In the genomic region with DNA sequence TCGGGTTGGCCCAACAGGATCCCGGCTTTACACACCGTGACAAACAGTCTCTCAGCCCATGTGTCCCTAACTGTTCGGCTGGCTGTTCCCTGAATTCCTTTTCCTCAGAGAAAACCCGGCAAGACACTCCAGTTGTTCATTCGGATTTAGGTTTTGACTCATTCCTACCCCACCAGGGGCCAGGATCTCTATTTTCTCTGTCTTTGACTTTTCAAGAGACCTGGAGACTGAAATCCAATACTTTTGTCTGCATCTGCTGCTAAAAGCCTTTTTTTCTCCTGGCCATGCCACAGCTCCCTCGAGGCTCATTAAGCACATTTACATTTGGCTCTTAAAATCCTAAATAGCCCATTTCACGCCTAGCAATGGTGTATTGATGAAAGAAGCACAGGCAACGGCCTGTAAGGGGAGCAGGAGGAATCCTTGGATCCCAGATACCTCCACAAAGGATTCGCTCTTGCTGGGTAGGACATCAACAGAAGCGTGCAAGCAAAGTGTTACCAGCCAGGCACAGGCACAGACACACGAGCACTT, we compare ENCODE assay signal across 11 mouse cellular contexts.
DNase-seq lines count a peak whose midpoint lies in the region; ATAC-seq lines count a peak whose summit lies in the region.
"Had no signal": no experiment of that assay in that cellular context is flagged by ENCODE, and none has a peak within 500 bp of the region (broad histone marks: within the 10 kb centered on the region; RNA-seq: fewer than 3 reads in every experiment).

No protein-coding gene starts in this region.

- DNase-seq in urinary bladder, postnatal 10 days (ENCODE audit: low spot score) = no peak
- no peak for DNase-seq in liver
- DNase-seq: adrenal gland, postnatal 14 days; right cerebral cortex, postnatal 4 days; thymus, postnatal 25 days had no signal

- H3K4me1 ChIP-seq in brown adipose tissue, adult 24 weeks (ENCODE audit: control insufficient read depth, insufficient read depth, insufficient read length, low read length) = peaks cover 4% of the 10 kb centered on the region; the same call in 1 of the 2 replicates
- H3K4me1 ChIP-seq in embryonic facial prominence, embryonic 12.5 days = peaks cover 9% of the 10 kb centered on the region
- H3K4me1 ChIP-seq in hindbrain, embryonic 13.5 days (replicated peaks) = peaks cover 13% of the 10 kb centered on the region
- H3K4me1 ChIP-seq in midbrain, embryonic 15.5 days = peaks cover 13% of the 10 kb centered on the region

- 12% methylated on average over 12 of the region's 12 CpGs for WGBS in embryonic facial prominence, embryonic 12.5 days
- WGBS in hindbrain, embryonic 13.5 days = 6% methylated on average over 12 of the region's 12 CpGs
- 9% methylated on average over 12 of the region's 12 CpGs for WGBS in midbrain, embryonic 15.5 days

- no peak overlapping the region for H3K9ac ChIP-seq in embryonic facial prominence, embryonic 12.5 days
- no peak overlapping the region for H3K9ac ChIP-seq in hindbrain, embryonic 13.5 days
- H3K9ac ChIP-seq in midbrain, embryonic 15.5 days = no peak overlapping the region

- H3K36me3 ChIP-seq in embryonic facial prominence, embryonic 12.5 days = no peaks in the 10 kb centered on the region
- H3K36me3 ChIP-seq in hindbrain, embryonic 13.5 days = no peaks in the 10 kb centered on the region
- no peaks in the 10 kb centered on the region for H3K36me3 ChIP-seq in midbrain, embryonic 15.5 days (replicated peaks)

- no peak overlapping the region for H3K4me2 ChIP-seq in embryonic facial prominence, embryonic 12.5 days (replicated peaks)
- 0 out of 2 replicates have a peak overlapping the region, but pooled peaks have one; percentile 7 for H3K4me2 ChIP-seq in hindbrain, embryonic 13.5 days
- H3K4me2 ChIP-seq in midbrain, embryonic 15.5 days = no peak overlapping the region
- H3K4me2 ChIP-seq: heart, embryonic 11.5 days had no signal

- H3K9me3 ChIP-seq in embryonic facial prominence, embryonic 12.5 days = no peaks in the 10 kb centered on the region
- H3K9me3 ChIP-seq in hindbrain, embryonic 13.5 days = no peaks in the 10 kb centered on the region
- H3K9me3 ChIP-seq in midbrain, embryonic 15.5 days = no peaks in the 10 kb centered on the region

- peak; percentile 60; the same call in 1 of the 2 replicates for ATAC-seq in embryonic facial prominence, embryonic 12.5 days (ENCODE audit: insufficient number of reproducible peaks, insufficient read depth, low FRiP score, low TSS enrichment)
- peak; percentile 90 for ATAC-seq in hindbrain, embryonic 13.5 days (ENCODE audit: low FRiP score)
- peak; percentile 82 for ATAC-seq in midbrain, embryonic 15.5 days (replicated peaks)
- no peak for ATAC-seq in activated CD4-positive, CD25-positive, alpha-beta regulatory T cell, adult 4 months

- H3K27ac ChIP-seq in brown adipose tissue, adult 24 weeks (replicated peaks; ENCODE audit: low read depth, low read length) = peak overlapping the region; percentile 24; the same call in 1 of the 2 replicates
- peak overlapping the region; percentile 67 for H3K27ac ChIP-seq in embryonic facial prominence, embryonic 12.5 days
- H3K27ac ChIP-seq in hindbrain, embryonic 13.5 days = peak overlapping the region; percentile 73
- no peak overlapping the region for H3K27ac ChIP-seq in midbrain, embryonic 15.5 days

- no peaks in the 10 kb centered on the region for H3K27me3 ChIP-seq in embryonic facial prominence, embryonic 12.5 days
- no peaks in the 10 kb centered on the region for H3K27me3 ChIP-seq in hindbrain, embryonic 13.5 days
- no peaks in the 10 kb centered on the region for H3K27me3 ChIP-seq in midbrain, embryonic 15.5 days (replicated peaks)

- no peak overlapping the region for H3K4me3 ChIP-seq in brown adipose tissue, adult 24 weeks (ENCODE audit: insufficient read depth, low read depth, low read length)
- no peak overlapping the region for H3K4me3 ChIP-seq in embryonic facial prominence, embryonic 12.5 days
- no peak overlapping the region for H3K4me3 ChIP-seq in hindbrain, embryonic 13.5 days
- no peak overlapping the region for H3K4me3 ChIP-seq in midbrain, embryonic 15.5 days
